Mouse (Mus musculus): ENCODE data around the gene Gad1. TPM values are rescaled to one million over a fixed set of nuclear protein-coding genes. Genes with fewer than 3 reads are reported as not detected.

Gad1 gene
- 100 to 1,000 TPM; 346 to 377 TPM for total RNA-seq (2021)

DNA sequence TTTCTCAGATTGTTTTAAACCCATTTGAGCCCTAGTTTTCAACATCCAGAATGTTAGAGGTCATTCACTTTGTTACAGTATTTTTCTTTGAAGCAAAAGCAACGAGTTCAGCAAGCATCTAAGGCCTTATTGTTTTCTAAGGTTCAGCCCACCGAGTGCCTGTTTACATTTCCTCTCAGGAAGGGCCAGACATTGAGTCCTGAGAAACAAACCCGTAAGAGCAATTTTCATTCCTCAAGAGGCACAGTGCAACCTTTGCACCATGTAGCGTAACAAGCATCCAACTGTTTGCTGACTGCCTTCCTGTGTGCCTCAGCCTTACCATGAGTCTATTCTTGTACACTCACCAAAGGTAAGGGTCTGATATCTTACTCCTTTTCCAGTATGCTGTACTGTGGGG is at the start of gene Gad1:
Gene Gad1, plus strand, starts transcription at position 301 of the 400 bp plus-strand sequence.
- no peak for DNase-seq

DNA sequence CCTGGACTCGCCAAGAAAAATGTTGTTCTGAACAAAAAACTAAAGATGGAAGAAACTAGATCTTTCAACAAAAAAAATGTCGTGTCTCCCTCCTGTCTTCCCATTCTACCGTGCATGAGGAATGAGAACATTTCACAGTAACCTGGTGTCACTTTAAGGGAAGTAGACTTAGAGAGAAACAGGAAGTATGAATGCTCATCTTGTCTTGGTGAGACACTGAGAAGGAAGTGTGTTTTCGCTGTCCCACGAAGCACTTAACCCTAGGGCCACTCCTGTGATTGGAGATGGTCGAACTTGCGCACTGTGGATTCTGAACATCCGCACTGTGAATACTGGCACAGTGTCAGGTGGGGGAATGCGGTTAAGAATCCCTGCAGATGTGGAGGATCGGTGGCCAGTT is 49.4 kb upstream of the Gad1 start:
- DNase-seq, result no peak

DNA sequence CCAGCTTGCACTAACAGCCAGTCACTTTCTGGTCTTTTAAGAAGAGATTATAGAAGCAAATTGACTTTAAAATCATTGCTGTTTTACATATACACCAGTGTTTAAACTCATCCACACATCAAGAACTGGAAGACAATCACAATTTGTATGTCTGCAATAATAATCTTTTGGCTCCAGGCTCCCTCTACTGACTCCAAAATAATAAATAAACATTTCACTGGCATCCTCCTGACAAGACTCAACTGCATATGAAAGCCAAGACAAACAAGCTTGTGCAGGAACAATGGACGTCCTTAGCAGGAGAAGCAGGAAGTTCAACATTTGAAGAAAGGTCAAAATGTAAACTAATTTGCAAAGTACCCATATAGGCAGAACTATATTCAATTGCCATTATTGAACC is 47.6 kb upstream of the Gad1 start:
- no peak for DNase-seq

DNA sequence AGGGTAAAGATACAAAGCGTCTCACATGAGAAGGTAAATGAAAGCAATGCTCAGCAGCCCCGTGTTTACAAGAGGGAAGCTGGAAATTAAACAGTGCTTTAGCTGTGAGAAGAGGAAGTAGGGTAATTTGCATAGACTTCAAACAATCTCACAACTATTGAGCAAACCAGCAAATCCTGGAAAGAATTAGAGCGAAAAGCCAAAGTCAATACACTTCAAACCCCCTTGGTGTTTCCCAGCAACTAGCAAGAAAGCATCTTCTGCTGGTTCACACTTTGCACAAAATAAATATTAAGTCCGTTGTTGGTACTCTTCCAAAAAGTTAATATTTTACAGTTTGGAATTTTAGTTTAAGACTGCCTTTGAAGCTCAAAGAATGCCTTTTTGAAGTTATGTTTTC is 47.0 kb upstream of the Gad1 start:
- no peak for DNase-seq

DNA sequence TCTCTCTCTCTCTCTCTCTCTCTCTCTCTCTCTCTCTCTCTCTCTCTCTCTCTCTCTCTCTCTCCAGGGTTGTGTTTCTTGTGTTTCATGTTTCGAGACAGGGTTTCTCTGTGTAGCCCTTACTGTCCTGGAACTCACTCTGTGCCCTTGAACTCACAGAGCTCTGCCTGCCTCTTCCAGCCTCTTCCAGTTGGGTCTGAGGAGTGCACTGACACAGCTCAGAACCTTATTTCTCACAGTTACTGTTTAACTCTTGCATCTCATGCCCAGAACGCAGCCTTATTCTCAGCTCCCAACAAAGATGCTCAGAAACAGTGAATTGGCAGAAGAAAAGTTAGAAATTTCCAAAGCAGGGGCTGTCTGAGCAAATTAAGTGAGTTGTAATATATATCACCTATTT is 46.5 kb upstream of the Gad1 start:
- no peak for DNase-seq

DNA sequence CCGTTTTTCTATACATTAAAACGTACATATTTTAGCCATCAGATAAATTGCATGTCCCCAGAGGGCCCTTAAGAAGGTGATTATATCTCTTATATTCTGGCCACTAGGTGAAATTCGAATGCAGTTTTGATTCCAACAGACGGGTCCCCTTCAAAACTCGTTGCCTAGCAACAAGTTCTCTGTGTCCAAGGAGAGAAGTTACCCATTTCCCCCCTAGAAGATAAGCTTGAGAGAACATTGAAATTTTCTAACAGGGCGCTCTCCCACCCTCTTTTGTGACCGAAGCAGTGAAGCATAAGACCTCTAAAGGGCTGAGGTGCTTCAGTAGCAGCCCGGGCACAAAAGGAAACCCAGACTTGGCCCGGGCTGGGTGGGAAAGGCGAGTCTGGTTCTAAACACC is 44.4 kb upstream of the Gad1 start, which contains the start of gene Erich2:
Gene Erich2, plus strand, starts transcription at position 324 of the 400 bp plus-strand sequence.
- DNase-seq, result no peak

DNA sequence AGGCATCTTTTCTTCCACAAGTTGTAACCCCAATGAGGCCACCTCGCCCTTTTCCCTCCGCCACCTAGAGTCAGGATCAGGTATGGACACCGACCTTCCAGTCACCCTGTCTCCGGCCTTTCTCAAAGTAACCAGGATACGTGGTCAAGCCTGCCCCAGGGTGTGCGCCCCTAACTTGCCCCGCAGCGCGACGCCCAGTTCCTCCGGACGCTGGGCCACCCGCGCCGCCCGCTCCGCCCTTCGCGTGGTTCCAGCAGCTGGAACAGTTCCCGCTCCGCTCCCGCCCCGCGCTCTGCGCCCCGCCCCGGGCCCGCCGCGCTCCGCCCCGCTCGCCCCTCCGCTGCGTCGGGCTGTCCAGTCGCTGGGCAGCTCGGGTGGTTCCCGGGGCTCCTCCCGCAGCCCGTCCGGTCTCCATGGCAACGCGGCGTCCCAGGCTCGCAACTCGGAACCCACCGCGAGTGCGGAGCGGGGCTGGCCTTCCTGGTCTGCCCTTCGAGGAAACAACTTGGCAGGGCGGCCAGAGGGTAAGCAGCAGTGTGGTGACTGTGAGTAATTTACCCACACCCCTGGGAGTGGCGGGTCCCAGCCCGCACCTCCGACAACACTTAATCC is 43.7 kb upstream of the Gad1 start:
- DNase-seq, result peak; percentile 47 to 61

DNA sequence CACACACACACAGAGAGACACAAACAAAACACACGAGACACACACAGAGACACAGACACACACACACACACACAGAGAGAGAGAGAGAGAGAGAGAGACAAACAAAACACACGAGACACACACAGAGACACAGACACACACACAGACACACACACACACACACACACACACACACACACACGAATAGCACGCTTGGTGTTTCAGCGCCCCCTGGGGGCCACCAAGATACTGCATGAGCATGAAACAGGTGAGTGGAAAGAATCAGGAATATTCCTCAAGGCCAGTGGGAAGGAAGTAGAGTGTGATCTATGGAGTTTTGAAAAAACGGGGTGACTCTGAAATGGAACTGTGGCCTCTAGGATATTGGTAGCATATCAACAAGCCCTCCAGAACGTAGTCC is 14.6 kb upstream of the Gad1 start:
- peak in 1 of 2 experiments; percentile 12 for DNase-seq

DNA sequence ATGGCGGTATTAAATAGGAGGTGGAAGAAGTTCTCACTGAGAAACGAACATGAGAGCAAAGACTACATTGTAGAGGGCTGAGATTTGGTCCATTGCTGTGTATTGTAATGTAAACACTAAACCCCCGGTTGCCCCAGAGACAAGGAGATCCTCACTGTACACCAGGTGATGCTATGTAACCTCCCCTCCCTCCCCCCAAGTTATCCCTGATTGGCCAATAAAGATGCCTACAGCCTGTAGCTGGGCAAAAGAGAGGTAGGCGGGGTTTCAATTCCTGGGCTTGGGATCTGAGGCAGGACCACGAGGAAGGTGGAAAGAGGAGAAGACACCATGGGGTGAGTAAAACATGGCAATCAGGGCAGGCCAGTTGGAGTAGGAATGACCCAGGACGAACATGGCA is 2.2 kb upstream of the Gad1 start:
- DNase-seq, result no peak

DNA sequence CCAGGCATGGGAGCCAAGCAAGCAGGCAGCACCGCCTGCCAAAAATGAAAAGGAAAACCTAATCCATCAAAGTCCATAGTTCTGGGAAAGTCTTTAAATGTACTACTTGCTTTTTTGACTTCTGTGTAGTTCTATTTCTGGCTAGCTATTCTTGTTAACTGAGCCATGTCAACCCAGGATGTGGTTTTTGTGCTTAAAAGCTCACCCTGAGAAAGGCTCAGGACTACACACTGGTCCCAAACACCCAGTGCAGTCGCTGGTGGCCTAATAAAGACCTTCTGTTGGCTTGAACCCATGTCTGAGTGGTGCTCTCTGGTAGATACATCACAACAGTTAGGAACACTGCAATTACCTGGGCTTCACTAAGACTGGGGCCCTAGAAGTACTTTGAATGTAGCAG is 1.4 kb upstream of the Gad1 start:
- no peak for DNase-seq

DNA sequence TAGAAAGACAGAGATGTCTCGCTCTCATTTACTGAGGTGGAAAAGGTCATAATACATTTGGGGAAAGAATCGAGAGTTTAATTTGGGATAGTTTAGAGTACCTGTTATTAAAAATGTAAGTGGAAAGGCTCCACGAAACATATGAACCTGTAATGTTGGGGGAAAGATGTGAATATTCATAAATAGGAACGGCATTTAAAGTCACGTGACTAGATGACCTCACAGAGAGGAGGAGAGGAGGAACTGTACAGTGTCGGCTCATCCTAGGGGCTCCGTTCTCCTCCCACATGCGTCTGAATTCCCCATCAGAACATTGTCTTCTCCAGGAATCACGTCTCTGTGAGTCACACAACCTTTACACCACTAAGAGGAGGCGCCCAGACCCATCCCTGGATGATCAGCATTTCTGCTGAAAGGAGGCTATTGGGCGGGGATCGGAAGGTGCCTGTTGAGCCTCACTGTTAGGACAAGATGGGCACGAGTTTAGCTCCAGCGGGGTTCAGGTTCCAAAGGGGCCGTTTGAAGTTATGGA is 739 bp upstream of the Gad1 start:
- DNase-seq, result no peak

DNA sequence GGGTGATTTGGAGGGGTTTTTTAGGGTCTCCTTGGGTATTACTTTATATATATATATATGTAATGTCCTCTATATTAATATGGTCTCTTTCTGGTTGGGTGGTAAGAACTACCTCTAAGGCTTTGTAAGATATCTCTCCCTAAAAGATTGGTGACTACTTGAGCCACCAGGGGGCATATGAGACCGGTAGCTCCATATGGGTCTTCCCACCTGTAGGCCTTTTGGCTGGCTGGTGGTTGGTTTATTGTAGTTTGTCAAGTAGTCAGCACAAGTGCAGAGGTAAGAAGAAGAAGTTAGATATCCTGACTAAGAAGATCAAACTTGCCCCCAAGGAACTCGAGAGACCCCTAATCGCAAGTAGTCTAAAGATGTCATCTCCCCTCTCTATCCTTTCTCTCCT is 954 bp downstream of the Gad1 start:
- no peak for DNase-seq

DNA sequence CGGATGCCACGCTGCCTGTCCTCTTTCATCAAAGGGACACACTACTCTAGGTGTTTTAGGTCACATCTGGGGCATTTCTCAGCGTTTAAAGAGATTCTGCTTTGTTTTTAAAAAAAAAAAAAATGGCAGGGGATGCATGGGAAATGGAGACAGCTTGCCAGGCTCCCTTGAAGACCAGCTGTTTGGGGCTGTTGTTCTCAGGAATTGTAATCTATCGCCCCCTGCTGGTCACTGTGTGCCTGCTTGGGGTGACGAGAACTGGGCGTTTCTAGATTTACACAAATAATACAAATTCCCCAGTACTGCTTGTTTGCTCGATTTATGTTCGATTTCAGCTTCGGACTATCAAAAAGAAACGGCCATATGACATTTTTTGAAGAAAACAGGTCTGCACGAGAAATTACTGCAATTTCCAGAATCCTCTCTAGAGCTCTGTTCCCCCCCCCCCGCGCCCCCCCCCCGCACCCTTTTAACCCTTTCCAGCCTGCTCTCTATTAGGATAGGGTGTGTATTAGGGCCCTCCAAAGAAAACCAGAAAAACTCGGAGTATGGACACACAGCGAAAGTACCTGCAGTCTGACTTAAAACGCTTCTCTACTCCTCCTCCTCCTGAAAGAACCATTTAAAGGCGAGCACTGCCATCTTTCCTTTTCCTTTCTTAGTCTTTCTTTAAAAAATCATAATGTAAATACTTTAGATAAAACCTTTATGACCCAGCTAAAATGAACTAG is 5.4 kb downstream of the Gad1 start:
- DNase-seq, result peak; percentile 78 to 79

DNA sequence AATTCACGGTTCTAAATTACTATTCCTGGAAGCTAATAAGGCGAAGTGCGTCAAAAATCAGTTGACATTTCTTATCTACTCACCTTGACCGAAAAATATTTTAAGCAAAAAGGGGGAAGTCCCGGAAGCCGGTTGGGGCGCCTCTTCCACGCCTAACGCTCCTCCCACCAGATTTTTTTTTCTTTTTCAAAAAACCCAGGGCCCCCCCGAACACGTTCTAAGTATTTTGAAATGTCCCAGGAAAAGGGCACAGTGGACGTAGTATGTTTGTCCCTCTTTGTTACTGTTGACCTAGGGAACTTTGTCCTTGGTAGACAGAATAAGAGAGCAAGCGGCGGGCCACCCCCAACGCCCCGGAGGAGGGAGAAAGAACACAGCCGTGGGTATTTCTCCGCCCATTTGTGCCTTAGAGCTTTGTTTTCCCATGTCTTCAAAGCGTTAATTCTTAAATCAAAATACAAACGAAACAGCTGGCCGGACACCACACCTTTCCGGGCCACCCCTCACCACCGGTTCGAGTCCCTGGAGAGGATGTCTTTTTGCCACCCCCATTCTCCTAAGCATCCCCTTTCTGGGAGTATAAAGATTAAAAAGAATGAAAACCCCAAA is 6.1 kb downstream of the Gad1 start:
- DNase-seq, result no peak

DNA sequence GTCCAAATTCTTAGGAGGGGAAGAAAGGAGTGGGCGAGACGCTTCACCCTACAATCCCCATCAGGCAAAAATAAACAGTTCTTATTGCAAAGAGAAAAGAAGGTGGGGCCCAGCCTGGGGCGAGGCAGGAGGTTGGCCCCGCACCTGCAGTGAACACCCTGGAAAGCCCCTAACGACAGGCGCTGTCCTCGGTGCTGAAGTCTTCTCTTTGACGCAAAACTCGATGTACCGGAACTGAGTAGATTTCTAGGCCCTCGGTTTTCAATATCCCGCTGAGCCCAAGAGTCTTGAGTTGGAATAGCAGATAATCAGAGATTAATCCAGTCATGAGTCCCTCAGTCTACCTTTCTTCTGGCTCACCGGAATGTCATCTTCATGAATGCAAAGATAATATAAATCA is 6.6 kb downstream of the Gad1 start:
- DNase-seq, result no peak

DNA sequence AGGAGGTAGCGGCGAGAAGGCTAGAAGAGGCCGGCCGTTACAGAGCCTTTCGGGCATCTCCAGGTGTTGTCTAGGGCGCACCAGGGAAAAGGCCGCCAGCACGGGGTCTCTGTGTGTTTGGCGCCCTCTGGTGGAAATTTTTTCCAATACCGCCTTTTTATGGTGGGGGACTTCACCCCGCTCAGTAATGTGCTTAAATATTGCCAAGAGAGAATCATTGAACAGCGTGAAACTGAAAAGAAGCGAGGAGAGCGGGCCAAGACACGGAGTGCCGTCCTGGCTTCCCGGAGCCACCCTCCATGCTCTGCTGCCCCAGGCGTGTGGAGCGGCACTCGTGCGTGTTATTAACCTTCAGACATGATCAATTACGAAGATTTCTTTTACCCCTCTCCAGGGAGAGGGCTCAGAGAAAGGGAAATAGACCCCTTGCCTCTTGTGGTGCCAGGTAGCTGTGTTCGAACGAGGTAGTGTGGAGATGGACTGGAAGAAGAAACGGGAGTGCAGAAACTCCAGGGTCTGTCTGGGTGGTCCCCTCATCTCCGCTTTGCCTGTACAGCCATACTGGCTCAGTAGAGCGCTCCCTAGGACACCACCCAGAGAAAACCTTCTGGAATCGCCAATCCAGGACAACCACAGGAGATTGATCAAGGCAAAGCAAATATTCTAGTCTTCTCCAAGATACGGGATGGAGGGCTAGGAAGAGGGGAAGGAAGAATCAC is 8.4 kb downstream of the Gad1 start:
- DNase-seq, result peak; percentile 57 to 69

DNA sequence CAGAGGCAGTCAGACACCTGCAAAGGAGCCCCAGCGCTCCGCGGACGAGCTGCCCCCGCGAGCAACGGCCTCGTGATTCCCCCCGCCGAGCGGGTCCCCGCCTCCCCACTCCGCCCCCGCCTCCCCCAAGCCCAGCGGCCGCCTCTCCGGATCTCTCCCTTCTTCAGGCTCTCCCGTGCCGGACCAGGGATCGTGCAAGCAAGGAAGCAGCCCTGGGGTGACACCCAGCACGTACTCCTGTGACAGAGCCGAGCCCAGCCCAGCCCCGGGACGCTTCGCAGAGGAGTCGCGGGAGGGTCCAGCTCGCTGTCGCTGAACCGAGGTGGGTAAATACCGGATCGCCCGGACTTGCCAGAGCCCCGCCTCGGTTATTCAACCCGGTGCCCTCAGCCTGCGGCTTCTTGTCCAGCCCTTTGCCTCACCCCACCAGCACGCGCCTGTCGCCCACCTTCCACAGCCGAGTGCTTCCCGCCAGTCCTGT is 9.2 kb downstream of the Gad1 start:
- peak in 1 of 2 experiments; percentile 37 for DNase-seq

DNA sequence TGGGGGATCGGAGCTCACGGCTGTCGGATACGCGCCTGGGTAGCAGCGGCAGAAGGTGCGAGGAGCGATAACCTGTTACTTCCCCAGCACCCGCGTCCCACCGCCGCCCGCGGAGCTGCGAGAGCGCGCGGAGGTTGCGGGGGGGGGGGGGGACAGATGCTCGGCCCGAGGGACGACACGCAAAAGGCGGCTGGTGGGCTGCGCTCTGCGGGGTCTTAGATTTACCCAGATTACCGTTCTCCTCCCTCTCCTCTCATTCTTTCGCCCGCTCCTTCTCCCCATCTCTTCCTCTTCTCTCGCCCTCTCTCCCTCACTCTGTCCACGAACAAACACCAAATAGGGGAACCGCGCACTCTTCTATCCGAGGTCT is 9.7 kb downstream of the Gad1 start:
- no peak for DNase-seq

DNA sequence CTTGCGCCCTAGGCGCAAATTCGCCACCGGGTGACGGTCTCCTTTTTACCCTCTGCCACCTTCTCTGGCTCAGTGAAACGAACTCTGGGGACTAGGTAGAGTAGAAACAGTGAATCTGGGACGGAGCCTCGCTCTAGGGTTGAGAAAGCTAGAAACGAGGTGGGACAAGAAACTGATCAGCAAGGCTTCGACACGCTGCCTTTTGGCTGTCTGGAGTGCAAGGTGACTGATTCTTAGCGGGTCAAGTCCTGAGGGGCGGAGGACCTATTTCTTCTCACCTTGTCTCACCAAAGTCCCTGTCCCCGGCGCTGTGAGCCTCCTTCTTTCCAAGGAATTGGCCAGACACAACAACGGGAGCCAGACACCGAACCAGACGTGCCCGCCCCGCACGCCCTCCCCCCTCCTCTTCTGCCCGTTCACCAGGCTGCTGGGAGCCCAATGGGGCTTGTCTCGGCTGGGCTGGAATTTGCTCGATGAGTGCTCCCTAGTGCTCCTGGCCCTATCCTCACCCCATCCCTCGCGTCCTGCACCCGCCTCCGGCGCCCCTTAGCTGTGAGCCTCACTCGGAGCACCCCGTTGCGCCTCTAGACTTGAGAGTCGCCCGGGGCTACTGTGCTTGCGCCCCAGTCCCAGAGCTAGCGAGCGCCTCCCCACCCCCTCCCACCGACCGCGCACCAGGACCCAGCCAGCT is 10.3 kb downstream of the Gad1 start:
- peak in 1 of 2 experiments; percentile 37 for DNase-seq

DNA sequence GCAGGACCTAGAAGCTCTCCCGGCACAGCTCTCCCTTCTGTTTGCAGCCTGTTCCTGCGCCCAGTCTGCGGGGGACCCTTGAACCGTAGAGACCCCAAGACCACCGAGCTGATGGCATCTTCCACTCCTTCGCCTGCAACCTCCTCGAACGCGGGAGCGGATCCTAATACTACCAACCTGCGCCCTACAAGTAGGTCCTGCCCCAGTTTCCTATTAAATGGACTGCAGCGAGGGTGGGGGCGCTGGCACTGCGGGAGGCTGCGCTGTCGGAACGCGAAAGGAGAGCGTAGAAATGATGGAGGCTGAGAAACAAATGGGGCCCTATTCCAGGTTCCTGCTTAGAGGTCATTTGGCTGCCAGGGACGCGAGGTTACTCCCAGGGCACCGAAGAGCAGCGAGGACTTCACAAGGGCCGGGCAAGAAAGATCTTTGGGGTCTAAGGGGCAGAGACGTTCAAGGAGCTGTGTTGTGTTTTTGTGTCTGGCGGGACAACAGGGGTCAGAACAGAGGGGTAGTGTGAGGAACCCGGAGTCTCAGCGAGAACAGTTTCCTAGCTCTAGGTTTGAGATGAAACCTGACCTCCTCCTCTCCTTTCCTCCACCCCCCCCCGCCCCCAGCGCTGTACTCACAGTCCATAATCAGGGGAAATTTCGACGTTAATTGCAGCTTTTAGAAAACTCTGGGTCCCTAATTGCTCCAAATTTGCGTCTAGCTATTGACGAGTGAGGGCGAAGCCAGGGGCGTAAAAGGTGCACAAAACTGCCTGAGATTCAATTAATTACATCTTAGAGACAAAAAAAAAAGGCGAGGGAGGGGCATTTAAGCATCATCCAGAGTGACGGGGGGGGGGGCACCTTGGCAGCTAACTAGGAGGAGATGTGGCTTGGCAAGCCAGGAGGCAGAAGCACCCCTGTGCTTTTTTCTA is 11.1 kb downstream of the Gad1 start:
- no peak for DNase-seq

Data from layer of hippocampus, postnatal 36 days (tissue).